Mouse (Mus musculus) liver, postnatal 0 days (tissue): ENCODE measurements around the gene Btg2.

Experiments
- CTCF ChIP-seq: sonication (generic); IDR thresholded peaks from 2 replicates; pipeline ENCODE4 v1.5.1; 2016; ENCODE audit warnings: antibody characterized with exemption, low read depth
- EP300 ChIP-seq: IDR thresholded peaks from 2 replicates; pipeline ENCODE4 v1.6.1; 2016; ENCODE audit warnings: antibody characterized with exemption, low read depth, mild to moderate bottlenecking

DNA sequence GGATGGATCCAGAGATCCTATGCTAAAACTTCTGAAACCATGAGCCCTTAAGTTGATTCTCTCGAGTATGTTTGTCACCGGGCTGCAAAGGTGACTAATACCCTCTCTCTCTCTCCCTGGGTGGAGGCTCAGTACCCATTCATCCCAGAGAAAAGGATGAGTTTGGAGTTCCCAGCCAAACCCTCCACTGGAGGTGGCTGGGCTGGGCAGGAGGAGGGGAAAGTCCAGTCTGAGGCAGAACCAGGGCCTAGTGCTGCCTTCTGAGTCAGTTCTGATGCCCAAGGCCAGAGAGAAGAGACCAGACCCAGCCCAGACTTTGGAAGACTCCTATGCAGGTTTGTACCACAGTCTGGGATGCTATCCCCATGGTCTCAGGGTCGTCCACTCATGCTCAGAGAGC lies 22.7 kb upstream of the Btg2 start:
- TF ChIP-seq CTCF (no peak), EP300 (no peak)
